Comparison of ENCODE assay signal across 9 mouse cellular contexts in genomic region chr7:31055883-31056282, GRCm38 (mm10). TPM values are rescaled to one million over a fixed set of nuclear protein-coding genes. Genes with fewer than 3 reads are reported as not detected.
DNase-seq lines count a peak whose midpoint lies in the region; ATAC-seq lines count a peak whose summit lies in the region.
"Had no signal": no experiment of that assay in that cellular context is flagged by ENCODE, and none has a peak within 500 bp of the region (broad histone marks: within the 10 kb centered on the region; RNA-seq: fewer than 3 reads in every experiment).

No protein-coding gene starts in this region.

- H3K4me3 ChIP-seq in heart, embryonic 11.5 days (ENCODE audit: low read depth, low read length), result no peak overlapping the region
- no peak overlapping the region for H3K4me3 ChIP-seq in brown adipose tissue, adult 24 weeks (ENCODE audit: insufficient read depth, low read depth, low read length)
- H3K4me3 ChIP-seq in heart, embryonic 16.5 days (ENCODE audit: low read length), result no peak overlapping the region
- H3K4me3 ChIP-seq in liver, embryonic 12.5 days, result no peak overlapping the region
- H3K4me3 ChIP-seq: neural tube, embryonic 12.5 days had no signal

- H3K4me1 ChIP-seq in heart, embryonic 11.5 days (ENCODE audit: control insufficient read depth, insufficient read depth, low read length), result peaks cover 29% of the 10 kb centered on the region
- 0 out of 2 replicates have a peak, but pooled peaks cover 2% of the 10 kb centered on the region for H3K4me1 ChIP-seq in brown adipose tissue, adult 24 weeks (ENCODE audit: control insufficient read depth, insufficient read depth, insufficient read length, low read length)
- peaks cover 36% of the 10 kb centered on the region for H3K4me1 ChIP-seq in heart, embryonic 16.5 days (ENCODE audit: control insufficient read depth, insufficient read depth, low read length)
- peaks cover 42% of the 10 kb centered on the region for H3K4me1 ChIP-seq in liver, embryonic 12.5 days

- peaks cover 20% of the 10 kb centered on the region for H3K27me3 ChIP-seq in heart, embryonic 11.5 days (ENCODE audit: control insufficient read depth, insufficient read depth, low read length)
- peaks cover 16% of the 10 kb centered on the region for H3K27me3 ChIP-seq in heart, embryonic 16.5 days (ENCODE audit: control insufficient read depth, insufficient read depth, low read length)
- peaks cover 38% of the 10 kb centered on the region for H3K27me3 ChIP-seq in liver, embryonic 12.5 days (replicated peaks)

- peak overlapping the region; percentile 58 for H3K4me2 ChIP-seq in heart, embryonic 11.5 days
- H3K4me2 ChIP-seq in heart, embryonic 16.5 days (ENCODE audit: low read depth, low read length), result peak overlapping the region; percentile 3; the same call in 1 of the 2 replicates
- peak overlapping the region; percentile 35; the same call in 1 of the 2 replicates for H3K4me2 ChIP-seq in liver, embryonic 12.5 days

- DNase-seq in heart, postnatal 14 days, result no peak
- DNase-seq in right cerebral cortex, postnatal 25 days, result no peak
- DNase-seq in spleen, postnatal 14 days (ENCODE audit: low spot score in 2 of 2), result no peak
- DNase-seq in cerebellum, postnatal 14 days, result no peak

- no peaks in the 10 kb centered on the region for H3K36me3 ChIP-seq in heart, embryonic 11.5 days (ENCODE audit: control insufficient read depth, insufficient read depth, low read length)
- no peaks in the 10 kb centered on the region for H3K36me3 ChIP-seq in heart, embryonic 16.5 days (ENCODE audit: control insufficient read depth, insufficient read depth)
- no peaks in the 10 kb centered on the region for H3K36me3 ChIP-seq in liver, embryonic 12.5 days
- H3K36me3 ChIP-seq: neural tube, embryonic 12.5 days had no signal

- ATAC-seq in heart, embryonic 11.5 days (replicated peaks; ENCODE audit: insufficient number of reproducible peaks, low FRiP score, low TSS enrichment), result no peak
- ATAC-seq in heart, embryonic 16.5 days (replicated peaks; ENCODE audit: extremely low read depth, insufficient read depth, low FRiP score), result no peak
- peak; percentile 36; the same call in 1 of the 2 replicates for ATAC-seq in liver, embryonic 12.5 days

- H3K9ac ChIP-seq in heart, embryonic 11.5 days (ENCODE audit: low read depth, low read length), result peak overlapping the region; percentile 67; the same call in 1 of the 2 replicates
- peak overlapping the region; percentile 6; the same call in 1 of the 2 replicates for H3K9ac ChIP-seq in heart, embryonic 16.5 days (ENCODE audit: low read length)
- no peak overlapping the region for H3K9ac ChIP-seq in liver, embryonic 12.5 days
- H3K9ac ChIP-seq: neural tube, embryonic 12.5 days had no signal

- intact Hi-C loops in heart, postnatal 14 days (cut with DNase I), result loop anchor here (5.0 kb wide), 1 partner anchor 116 kb away; no protein-coding TSS in a partner anchor

- H3K27ac ChIP-seq in heart, embryonic 11.5 days (ENCODE audit: low read depth, low read length), result peak overlapping the region; percentile 95
- peak overlapping the region; percentile 91 for H3K27ac ChIP-seq in brown adipose tissue, adult 24 weeks (replicated peaks; ENCODE audit: low read depth, low read length)
- H3K27ac ChIP-seq in heart, embryonic 16.5 days (ENCODE audit: low read length), result peak overlapping the region; percentile 98
- peak overlapping the region; percentile 66; the same call in 1 of the 2 replicates for H3K27ac ChIP-seq in liver, embryonic 12.5 days
- H3K27ac ChIP-seq: neural tube, embryonic 12.5 days had no signal

- H3K9me3 ChIP-seq in heart, embryonic 11.5 days (replicated peaks; ENCODE audit: control insufficient read depth, low read length), result no peaks in the 10 kb centered on the region
- no peaks in the 10 kb centered on the region for H3K9me3 ChIP-seq in heart, embryonic 16.5 days (replicated peaks; ENCODE audit: control insufficient read depth, low read length)
- no peaks in the 10 kb centered on the region for H3K9me3 ChIP-seq in liver, embryonic 12.5 days (replicated peaks)
- H3K9me3 ChIP-seq: neural tube, embryonic 12.5 days had no signal

- WGBS in heart, embryonic 11.5 days (ENCODE audit: insufficient replicate concordance), result 22% methylated on average over 3 of the region's 4 CpGs
- 10% methylated on average over 3 of the region's 4 CpGs for WGBS in heart, embryonic 16.5 days
- WGBS in liver, embryonic 12.5 days (ENCODE audit: insufficient replicate concordance), result 53% methylated on average over 3 of the region's 4 CpGs

RNA-seq across cellular contexts. Expression of gene Fxyd1, which starts 1.1 kb away (rescaled TPM):
- polyA plus RNA-seq in heart, embryonic 11.5 days (2014; fragmentation: Nextera tagmentation; extraction: Ambion mirVana), result 566 and 581 TPM in 2 replicates
- total RNA-seq in heart, postnatal 14 days (2021), result 100 to 1,000 TPM; 712 to 747 TPM
- 346 TPM in 2 replicates for polyA plus RNA-seq in brown adipose tissue, adult 24 weeks (2012; ENCODE audit: insufficient read depth, insufficient read length, missing spikeins)
- 1,006 and 1,110 TPM in 2 replicates for polyA plus RNA-seq in heart, embryonic 16.5 days (2015; fragmentation: Nextera tagmentation; extraction: Ambion mirVana)
- polyA plus RNA-seq in liver, embryonic 12.5 days (2016; fragmentation: Nextera tagmentation; extraction: Ambion mirVana), result 28.2 and 28.3 TPM in 2 replicates

RNA-seq across cellular contexts. Expression of gene Lgi4, which starts 3.3 kb away (rescaled TPM):
- polyA plus RNA-seq in heart, embryonic 11.5 days (2014; fragmentation: Nextera tagmentation; extraction: Ambion mirVana), result 0.13 and 0.34 TPM in 2 replicates
- total RNA-seq in heart, postnatal 14 days (2021), result 1 to 10 TPM; 2.8 to 3.5 TPM
- 3.0 and 3.2 TPM in 2 replicates for polyA plus RNA-seq in brown adipose tissue, adult 24 weeks (2012; ENCODE audit: insufficient read depth, insufficient read length, missing spikeins)
- 0.09 and 0.11 TPM in 2 replicates for polyA plus RNA-seq in heart, embryonic 16.5 days (2015; fragmentation: Nextera tagmentation; extraction: Ambion mirVana)
- polyA plus RNA-seq in liver, embryonic 12.5 days (2016; fragmentation: Nextera tagmentation; extraction: Ambion mirVana), result 0.06 and 0.19 TPM in 2 replicates

RNA-seq across cellular contexts. Expression of gene Fxyd7, which starts 4.6 kb away (rescaled TPM):
- 2.5 and 4.9 TPM in 2 replicates for polyA plus RNA-seq in heart, embryonic 11.5 days (2014; fragmentation: Nextera tagmentation; extraction: Ambion mirVana)
- 1 to 10 TPM; 1.1 to 1.3 TPM for total RNA-seq in heart, postnatal 14 days (2021)
- polyA plus RNA-seq in brown adipose tissue, adult 24 weeks (2012; ENCODE audit: insufficient read depth, insufficient read length, missing spikeins), result 1.9 and 2.3 TPM in 2 replicates
- 1.1 TPM in 2 replicates for polyA plus RNA-seq in heart, embryonic 16.5 days (2015; fragmentation: Nextera tagmentation; extraction: Ambion mirVana)
- 0.45 and 0.55 TPM in 2 replicates for polyA plus RNA-seq in liver, embryonic 12.5 days (2016; fragmentation: Nextera tagmentation; extraction: Ambion mirVana)

RNA-seq across cellular contexts. Expression of gene Fxyd5, which starts 13.6 kb away (rescaled TPM):
- polyA plus RNA-seq in heart, embryonic 11.5 days (2014; fragmentation: Nextera tagmentation; extraction: Ambion mirVana), result 30.3 and 38.5 TPM in 2 replicates
- 10 to 100 TPM; 28.8 to 29.2 TPM for total RNA-seq in heart, postnatal 14 days (2021)
- polyA plus RNA-seq in brown adipose tissue, adult 24 weeks (2012; ENCODE audit: insufficient read depth, insufficient read length, missing spikeins), result 26.7 and 30.8 TPM in 2 replicates
- polyA plus RNA-seq in heart, embryonic 16.5 days (2015; fragmentation: Nextera tagmentation; extraction: Ambion mirVana), result 44.7 and 46.7 TPM in 2 replicates
- polyA plus RNA-seq in liver, embryonic 12.5 days (2016; fragmentation: Nextera tagmentation; extraction: Ambion mirVana), result 19.0 and 22.3 TPM in 2 replicates

RNA-seq across cellular contexts. Expression of gene Fxyd3, which starts 20.6 kb away (rescaled TPM):
- polyA plus RNA-seq in heart, embryonic 11.5 days (2014; fragmentation: Nextera tagmentation; extraction: Ambion mirVana), result 0.38 and 1.8 TPM in 2 replicates
- total RNA-seq in heart, postnatal 14 days (2021), result 1 to 10 TPM; 2.7 to 5.2 TPM
- polyA plus RNA-seq in brown adipose tissue, adult 24 weeks (2012; ENCODE audit: insufficient read depth, insufficient read length, missing spikeins), result not detected in 2 replicates
- 8.0 and 10.1 TPM in 2 replicates for polyA plus RNA-seq in heart, embryonic 16.5 days (2015; fragmentation: Nextera tagmentation; extraction: Ambion mirVana)
- 0.67 and 0.86 TPM in 2 replicates for polyA plus RNA-seq in liver, embryonic 12.5 days (2016; fragmentation: Nextera tagmentation; extraction: Ambion mirVana)

Comparison
In these comparisons a context has a peak if more than half of its experiments do, and no peak if none do; other contexts are left out.
1. H3K4me2 ChIP-seq: peak in every context shown above with its lines; median percentile 58 in heart, embryonic 11.5 days; 35 in liver, embryonic 12.5 days; 3 in heart, embryonic 16.5 days.
2. RNA of gene Fxyd1, which starts 1.1 kb away (polyA plus RNA-seq): 1,006 to 1,110 TPM in heart, embryonic 16.5 days, 566 to 581 TPM in heart, embryonic 11.5 days and 346 TPM in brown adipose tissue, adult 24 weeks; 28.2 to 28.3 TPM in liver, embryonic 12.5 days; every median in the first group is over 10 times any median in the second.
3. Peak in every context shown above with its lines, with median percentiles within 50 percentile points of each other: H3K27ac ChIP-seq.